Mouse (Mus musculus): ENCODE results near the gene Tdrd6.

Gene Tdrd6

GRCm38 (mm10) chr17:43612221-43612620 is 17.9 kb downstream of the Tdrd6 start:
- no peak for DNase-seq (ENCODE audit: low spot score)

GRCm38 (mm10) chr17:43611586-43611985 is 18.5 kb downstream of the Tdrd6 start:
- peak; percentile 28 for DNase-seq (ENCODE audit: low spot score)

GRCm38 (mm10) chr17:43606704-43607103 is 23.4 kb downstream of the Tdrd6 start:
- peak; percentile 44 for DNase-seq (ENCODE audit: low spot score)

- DNase-seq (ENCODE audit: low spot score) = no peak
These were observed 31.4 kb downstream of the Tdrd6 start for GRCm38 (mm10) chr17:43598706-43599105.

- DNase-seq (ENCODE audit: low spot score) = no peak
These were observed 32.4 kb downstream of the Tdrd6 start for GRCm38 (mm10) chr17:43597742-43598141.

- no peak for DNase-seq (ENCODE audit: low spot score)
These were observed 37.5 kb downstream of the Tdrd6 start for GRCm38 (mm10) chr17:43592296-43593291.

- no peak for DNase-seq (ENCODE audit: low spot score)
These were observed 39.6 kb downstream of the Tdrd6 start for GRCm38 (mm10) chr17:43590531-43590930.

GRCm38 (mm10) chr17:43589750-43590149 is 40.3 kb downstream of the Tdrd6 start:
- no peak for DNase-seq (ENCODE audit: low spot score)

GRCm38 (mm10) chr17:43587278-43587677 is 42.8 kb downstream of the Tdrd6 start:
- DNase-seq (ENCODE audit: low spot score) = no peak

GRCm38 (mm10) chr17:43584771-43585170 is 45.3 kb downstream of the Tdrd6 start:
- DNase-seq (ENCODE audit: low spot score) = no peak

- no peak for DNase-seq (ENCODE audit: low spot score)
These were observed 49.1 kb downstream of the Tdrd6 start for GRCm38 (mm10) chr17:43581012-43581467.

- DNase-seq (ENCODE audit: low spot score) = no peak
These were observed 49.6 kb downstream of the Tdrd6 start for GRCm38 (mm10) chr17:43580456-43580855.

GRCm38 (mm10) chr17:43573624-43574073 is 56.5 kb downstream of the Tdrd6 start:
- no peak for DNase-seq (ENCODE audit: low spot score)

GRCm38 (mm10) chr17:43569287-43569686 is 60.8 kb downstream of the Tdrd6 start:
- DNase-seq (ENCODE audit: low spot score) = no peak

GRCm38 (mm10) chr17:43567992-43568888 is 61.9 kb downstream of the Tdrd6 start, which contains the start of gene Pla2g7:
TSS of gene Pla2g7 (plus strand) at chr17:43568098.
- DNase-seq (ENCODE audit: low spot score) = no peak

- DNase-seq (ENCODE audit: low spot score) = no peak
These were observed 62.5 kb downstream of the Tdrd6 start for GRCm38 (mm10) chr17:43567593-43567991.
